Mouse (Mus musculus) G1E (cell line): ENCODE measurements at regions not wholly inside any gene's neighbourhood (a gene's known extent, or its start where the extent isn't known, plus 50 kb on each side); places are given as distances from the start of the nearest gene placed in this dataset.

Experiments
- CTCF ChIP-seq: IDR thresholded peaks from 2 replicates; pipeline ENCODE4 v1.5.1; 2012; ENCODE audit warnings: low read depth, low read length, inconsistent platforms, mixed read lengths
- GATA1 ChIP-seq: IDR thresholded peaks from 2 replicates; pipeline ENCODE4 v1.6.1; 2012; ENCODE audit warnings: borderline replicate concordance, low read length, inconsistent platforms, mixed read lengths
- POLR2AphosphoS5 ChIP-seq: IDR thresholded peaks from 2 replicates; pipeline ENCODE4 v1.6.1; 2012; ENCODE audit warnings: low read depth, low read length, inconsistent platforms; ENCODE audit not compliant: insufficient replicate concordance
- TAL1 ChIP-seq: conservative IDR thresholded peaks from 2 replicates; pipeline ENCODE4 v1.6.1; 2012; ENCODE audit warnings: low read depth, low read length, inconsistent platforms, mixed read lengths

- TF ChIP-seq GATA1 (no peak), TAL1 (no peak), CTCF (no peak), POLR2AphosphoS5 (no peak)
Measured at GRCm38 (mm10) chr9:23064001-23064400, 158.9 kb upstream of the Bmper start.
